Mouse (Mus musculus) CH12.LX (cell line): Measurements from ENCODE around the gene B9d1. TPM values are rescaled to one million over a fixed set of nuclear protein-coding genes. Genes with fewer than 3 reads are reported as not detected.

Experiments
- DNase-seq: peaks from one replicate; pipeline ENCODE4 v3.0.0-alpha.2; 2013; ENCODE audit errors: extremely low read depth
- H3K27ac ChIP-seq: 2 replicates; pipeline ENCODE4 v1.5.1; 2012; ENCODE audit warnings: low read depth, mild to moderate bottlenecking, control low read depth, moderate library complexity; ENCODE audit not compliant: insufficient read depth
- H3K27me3 ChIP-seq: replicated peaks from 2 replicates; pipeline ENCODE3; 2012; ENCODE audit warnings: inconsistent platforms
- H3K36me3 ChIP-seq, 2 experiments: replicated peaks in 1 of 2; 2 replicates each; pipeline versions ENCODE3 to v1.6.1; 2012; ENCODE audit warnings: inconsistent platforms in 1 of 2, low read length in 1 of 2, mild to moderate bottlenecking in 1 of 2, mixed read lengths in 1 of 2, moderate library complexity in 1 of 2; ENCODE audit not compliant: control insufficient read depth in 1 of 2, insufficient read depth in 1 of 2
- H3K4me1 ChIP-seq, 2 experiments: 2 replicates each; pipeline ENCODE4 v1.6.1; 2012; ENCODE audit warnings: inconsistent platforms in 1 of 2, moderate library complexity in 1 of 2; ENCODE audit not compliant: insufficient read depth in 2 of 2, control insufficient read depth in 1 of 2
- H3K4me2 ChIP-seq: 2 replicates; pipeline ENCODE4 v1.6.1; 2012; ENCODE audit warnings: low read depth, mild to moderate bottlenecking, control low read depth; ENCODE audit not compliant: poor library complexity, insufficient read depth, severe bottlenecking
- H3K4me3 ChIP-seq, 3 experiments: fragments of 150-350 bp in 1 of 3; sonication (generic) in 1 of 3; replicated peaks in 1 of 3; 2 replicates each; pipeline versions ENCODE3 to v1.5.1; 2011 to 2012; ENCODE audit warnings: low read depth in 2 of 3, low read length in 2 of 3, mild to moderate bottlenecking in 2 of 3, moderate library complexity in 2 of 3, control low read depth in 1 of 3, improper control_type of control experiment in 1 of 3, inconsistent platforms in 1 of 3, mixed read lengths in 1 of 3; ENCODE audit not compliant: poor library complexity in 1 of 3
- H3K79me2 ChIP-seq: replicated peaks from 2 replicates; pipeline ENCODE4 v1.6.1; 2012; ENCODE audit warnings: mild to moderate bottlenecking, moderate library complexity; ENCODE audit not compliant: control insufficient read depth, poor library complexity, insufficient read depth, severe bottlenecking; ENCODE audit errors: extremely low read depth
- H3K9ac ChIP-seq: 2 replicates; pipeline ENCODE4 v1.6.1; 2012; ENCODE audit warnings: low read depth, mild to moderate bottlenecking, control low read depth, moderate library complexity; ENCODE audit not compliant: insufficient read depth
- H3K9me3 ChIP-seq: replicated peaks from 2 replicates; pipeline ENCODE3; 2012; ENCODE audit warnings: low read length, inconsistent platforms, mixed read lengths
- CTCF ChIP-seq, 2 experiments: IDR thresholded peaks in 1 of 2; conservative IDR thresholded peaks in 1 of 2; 2 replicates each; pipeline ENCODE4 v1.5.1; 2011 to 2012; ENCODE audit warnings: low read depth in 2 of 2, low read length in 2 of 2, improper control_type of control experiment in 1 of 2, inconsistent platforms in 1 of 2, mild to moderate bottlenecking in 1 of 2, moderate library complexity in 1 of 2
- E2F4 ChIP-seq: IDR thresholded peaks from 2 replicates; pipeline ENCODE4 v1.6.1; 2011; ENCODE audit warnings: low read depth, low read length, improper control_type of control experiment; ENCODE audit not compliant: insufficient replicate concordance
- ELF1 ChIP-seq: IDR thresholded peaks from 2 replicates; pipeline ENCODE4 v1.6.1; 2014; ENCODE audit warnings: low read depth, mild to moderate bottlenecking, inconsistent platforms, low read length, improper control_type of control experiment
- HCFC1 ChIP-seq: IDR thresholded peaks from 2 replicates; pipeline ENCODE4 v1.6.1; 2012; ENCODE audit warnings: low read depth, mild to moderate bottlenecking, inconsistent platforms, low read length, improper control_type of control experiment
- IRF4 ChIP-seq: IDR thresholded peaks from 2 replicates; pipeline ENCODE4 v1.6.1; 2014; ENCODE audit warnings: low read depth, mild to moderate bottlenecking, inconsistent platforms, low read length, improper control_type of control experiment
- JUN ChIP-seq: IDR thresholded peaks from 2 replicates; pipeline ENCODE4 v1.6.1; 2011; ENCODE audit warnings: low read depth, mild to moderate bottlenecking, low read length, improper control_type of control experiment, moderate library complexity; ENCODE audit not compliant: insufficient read depth
- MAX ChIP-seq: IDR thresholded peaks from 2 replicates; pipeline ENCODE4 v1.6.1; 2011; ENCODE audit warnings: low read length, improper control_type of control experiment
- MEF2A ChIP-seq: IDR thresholded peaks from 2 replicates; pipeline ENCODE4 v1.6.1; 2014; ENCODE audit warnings: low read depth, mild to moderate bottlenecking, inconsistent platforms, low read length, improper control_type of control experiment, borderline replicate concordance
- MXI1 ChIP-seq: IDR thresholded peaks from 2 replicates; pipeline ENCODE4 v1.6.1; 2011; ENCODE audit warnings: mild to moderate bottlenecking, low read depth, low read length, improper control_type of control experiment
- MYC ChIP-seq: IDR thresholded peaks from 2 replicates; pipeline ENCODE4 v1.6.1; 2011; ENCODE audit warnings: low read depth, mild to moderate bottlenecking, improper control_type of control experiment, low read length
- NELFE ChIP-seq: IDR thresholded peaks from 2 replicates; pipeline ENCODE4 v1.6.1; 2011; ENCODE audit warnings: low read depth, low read length, improper control_type of control experiment
- PAX5 ChIP-seq: IDR thresholded peaks from 2 replicates; pipeline ENCODE4 v1.6.1; 2012; ENCODE audit warnings: low read length, inconsistent platforms, mixed read lengths
- POLR2A ChIP-seq: IDR thresholded peaks from 2 replicates; pipeline ENCODE4 v1.6.1; 2011; ENCODE audit warnings: low read depth, mild to moderate bottlenecking, improper control_type of control experiment, low read length
- RAD21 ChIP-seq: IDR thresholded peaks from 2 replicates; pipeline ENCODE4 v1.6.1; 2011; ENCODE audit warnings: low read depth, mild to moderate bottlenecking, low read length, improper control_type of control experiment, moderate library complexity
- SMC3 ChIP-seq: IDR thresholded peaks from 2 replicates; pipeline ENCODE4 v1.6.1; 2011; ENCODE audit warnings: low read depth, low read length, improper control_type of control experiment
- TCF12 ChIP-seq: IDR thresholded peaks from 2 replicates; pipeline ENCODE4 v1.6.1; 2014; ENCODE audit warnings: low read depth, mild to moderate bottlenecking, inconsistent platforms, low read length, improper control_type of control experiment
- USF1 ChIP-seq: IDR thresholded peaks from 2 replicates; pipeline ENCODE4 v1.6.1; 2014; ENCODE audit warnings: low read depth, mild to moderate bottlenecking, inconsistent platforms, low read length, improper control_type of control experiment
- ZC3H11A ChIP-seq: IDR thresholded peaks from 2 replicates; pipeline ENCODE4 v1.6.1; 2012; ENCODE audit warnings: low read depth, mild to moderate bottlenecking, inconsistent platforms, low read length, improper control_type of control experiment
- ZKSCAN1 ChIP-seq: IDR thresholded peaks from 2 replicates; pipeline ENCODE4 v1.6.1; 2012; ENCODE audit warnings: low read depth, inconsistent platforms, low read length, improper control_type of control experiment, borderline replicate concordance
- ZMIZ1 ChIP-seq: IDR thresholded peaks from 2 replicates; pipeline ENCODE4 v1.6.1; 2012; ENCODE audit warnings: low read depth, mild to moderate bottlenecking, inconsistent platforms, low read length, improper control_type of control experiment
- ZNF384 ChIP-seq: IDR thresholded peaks from 2 replicates; pipeline ENCODE4 v1.6.1; 2012; ENCODE audit warnings: low read depth, low read length, improper control_type of control experiment, inconsistent platforms
- dilution Hi-C: fragments of 300-500 bp; cut with MboI; formaldehyde crosslinking; loops from 2 replicates; pipeline ENCODE4 v1.14.3; 2020; ENCODE audit warnings: low sequenced_read_pairs; ENCODE audit not compliant: extremely low pct_unique_long_range_greater_than_20kb, extremely low pct_ligation_motif_present
- in situ Hi-C: fragments of 300-500 bp; cut with MboI; formaldehyde crosslinking; loops from 3 replicates; pipeline ENCODE4 v1.14.3; 2019; ENCODE audit warnings: low sequenced_read_pairs, low pct_ligation_motif_present, low pct_unique_long_range_greater_than_20kb, mixed read lengths
- polyA plus RNA-seq: library from polyadenylated mRNA; unstranded; fragments of >175 nt; gene quantifications from 2 replicates; pipeline ENCODE4 v1.2.1, GENCODE M21; 2012; ENCODE audit warnings: low read depth; ENCODE audit not compliant: insufficient read length
- total RNA-seq, 2 experiments: library from RNA; depleted of rRNA; stranded (reverse); fragments of 300-350 nt in 1 of 2; fragments of >200 nt in 1 of 2; gene quantifications; 2 replicates each; pipeline ENCODE4 v1.2.3; 2012 to 2014

Gene B9d1
- total and polyA plus RNA-seq, 3 experiments = 19.2 to 62.9 (median 26.2) TPM

- DNase-seq = no peak
- TF ChIP-seq SMC3 (no peak), ZMIZ1 (no peak), ZKSCAN1 (no peak), JUN (no peak), POLR2A (no peak), PAX5 (no peak), TCF12 (no peak), ELF1 (no peak), MAX (no peak), HCFC1 (no peak), E2F4 (no peak), MEF2A (no peak)
- in situ Hi-C loops = no loop called here
- H3K4me1 ChIP-seq = peaks cover 3 to 11% of the 10 kb centered on the region in 2 experiments
- dilution Hi-C loops = no loop called here
- H3K36me3 ChIP-seq = peaks cover 17 to 28% of the 10 kb centered on the region in 2 experiments
- no peak within 1 kb of the TSS for H3K9ac ChIP-seq
- H3K79me2 ChIP-seq = no peaks in the 10 kb centered on the region
- H3K27ac ChIP-seq = no peak within 1 kb of the TSS
- no peak within 1 kb of the TSS for H3K4me3 ChIP-seq
- H3K4me2 ChIP-seq = no peak within 1 kb of the TSS
- H3K9me3 ChIP-seq = no peaks in the 10 kb centered on the region
- peaks cover 6% of the 10 kb centered on the region for H3K27me3 ChIP-seq
These were observed 20.1 kb upstream of the B9d1 start, which contains the start of gene Mfap4 for GRCm38 (mm10) chr11:61484613-61485540. Mfap4 (plus strand) TSS chr11:61485431.

- no peaks in the 10 kb centered on the region for H3K79me2 ChIP-seq
- H3K9ac ChIP-seq = no peak overlapping the region
- peaks cover 3 to 11% of the 10 kb centered on the region in 2 experiments for H3K4me1 ChIP-seq
- dilution Hi-C loops = no loop called here
- H3K9me3 ChIP-seq = no peaks in the 10 kb centered on the region
- no peak overlapping the region for H3K4me2 ChIP-seq
- no peak for DNase-seq
- peaks cover 4% of the 10 kb centered on the region for H3K27me3 ChIP-seq
- no peak for TF ChIP-seq ZNF384
- no peak for TF ChIP-seq MAX
- no peak for TF ChIP-seq MYC
- TF ChIP-seq NELFE = no peak
- TF ChIP-seq CTCF (conservative IDR thresholded peaks at IDR 0.05 in 1 of 2, IDR thresholded peaks at IDR 0.05 in 1 of 2; ENCODE audit: low read depth in 2 of 2, low read length in 2 of 2) = no peak
- no peak for TF ChIP-seq RAD21
- no peak for TF ChIP-seq MEF2A
- TF ChIP-seq SMC3 = no peak
- no peak for TF ChIP-seq PAX5
- no peak for TF ChIP-seq ZC3H11A
- TF ChIP-seq ELF1 = no peak
- no peak for TF ChIP-seq TCF12
- TF ChIP-seq ZMIZ1 = no peak
- TF ChIP-seq IRF4 = no peak
- no peak for TF ChIP-seq MXI1
- TF ChIP-seq E2F4 = no peak
- no peak for TF ChIP-seq USF1
- TF ChIP-seq, all 38 proteins: peak for 0
- no peak overlapping the region for H3K27ac ChIP-seq
- in situ Hi-C loops = no loop called here
- peaks cover 26 to 37% of the 10 kb centered on the region in 2 experiments for H3K36me3 ChIP-seq
- H3K4me3 ChIP-seq = no peak overlapping the region
These were observed 19.1 kb upstream of the B9d1 start for GRCm38 (mm10) chr11:61485541-61486457.
